Mouse (Mus musculus): ENCODE results near the gene Rbbp9. TPM values are rescaled to one million over a fixed set of nuclear protein-coding genes. Genes with fewer than 3 reads are reported as not detected.

Gene Rbbp9
- total and polyA plus RNA-seq, 2 experiments from 2014 or later, result 18.7 to 36.9 TPM

- H3K9me3 ChIP-seq (ENCODE audit: low read length), result no peaks in the 10 kb centered on the region
- H3K27ac ChIP-seq (ENCODE audit: low read depth, low read length), result peak within 1 kb of the TSS; percentile 95
- H3K4me1 ChIP-seq (ENCODE audit: insufficient read depth, low read length), result peaks cover 10% of the 10 kb centered on the region
- DNase-seq (ENCODE audit: low spot score) (peak; percentile 98), ATAC-seq (ENCODE audit: low FRiP score) (peak; percentile 96)
- WGBS, result under 1% methylated on average over 56 of the region's 56 CpGs
- H3K27me3 ChIP-seq (ENCODE audit: insufficient read depth, low read length), result no peaks in the 10 kb centered on the region
- peaks cover 5% of the 10 kb centered on the region; the same call in 1 of the 2 replicates for H3K36me3 ChIP-seq (ENCODE audit: insufficient read depth, low read length)
- peak within 1 kb of the TSS; percentile 98 for H3K4me3 ChIP-seq (ENCODE audit: low read depth, low read length)
- H3K9ac ChIP-seq (replicated peaks; ENCODE audit: low read length, poor library complexity, severe bottlenecking), result peak within 1 kb of the TSS; percentile 90
- peak within 1 kb of the TSS; percentile 82 for H3K4me2 ChIP-seq (ENCODE audit: low read depth, low read length, poor library complexity, severe bottlenecking)
- TF ChIP-seq CTCF (IDR thresholded peaks at IDR 0.05), result peak; percentile 30; the same call in 1 of the 2 replicates
Observed at GRCm38 (mm10) chr2:144526981-144527820, 23.5 kb downstream of the Rbbp9 start, which contains the start of the genes Dzank1 and Polr3f. Dzank1 (minus strand) TSS chr2:144527414. Polr3f (plus strand) TSS chr2:144527718.

- Histone ChIP-seq H3K4me1 (ENCODE audit: insufficient read depth, low read length) (peaks cover 10% of the 10 kb centered on the region), H3K4me2 (ENCODE audit: low read depth, low read length, poor library complexity, severe bottlenecking) (peak overlapping the region; percentile 82), H3K27me3 (ENCODE audit: insufficient read depth, low read length) (no peaks in the 10 kb centered on the region), H3K9me3 (ENCODE audit: low read length) (no peaks in the 10 kb centered on the region), H3K36me3 (ENCODE audit: insufficient read depth, low read length) (peaks cover 6% of the 10 kb centered on the region; the same call in 1 of the 2 replicates), H3K27ac (ENCODE audit: low read depth, low read length) (peak overlapping the region; percentile 95; the same call in 1 of the 2 replicates), H3K9ac (replicated peaks; ENCODE audit: low read length, poor library complexity, severe bottlenecking) (peak overlapping the region; percentile 90), H3K4me3 (ENCODE audit: low read depth, low read length) (peak overlapping the region; percentile 98)
- WGBS, result 42% methylated on average over 10 of the region's 10 CpGs
- DNase-seq (ENCODE audit: low spot score), result peak; percentile 60
- no peak for TF ChIP-seq CTCF (IDR thresholded peaks at IDR 0.05)
- no peak; the same call in 1 of the 2 replicates for ATAC-seq (ENCODE audit: low FRiP score)
Observed at GRCm38 (mm10) chr2:144525856-144526255, 24.8 kb downstream of the Rbbp9 start.

GRCm38 (mm10) chr2:144519772-144520171 lies 30.9 kb downstream of the Rbbp9 start:
- no peak overlapping the region for H3K4me2 ChIP-seq (ENCODE audit: low read depth, low read length, poor library complexity, severe bottlenecking)
- TF ChIP-seq CTCF (IDR thresholded peaks at IDR 0.05), result no peak
- H3K4me3 ChIP-seq (ENCODE audit: low read depth, low read length), result no peak overlapping the region
- DNase-seq (ENCODE audit: low spot score), result no peak
- no peak overlapping the region for H3K27ac ChIP-seq (ENCODE audit: low read depth, low read length)
- no peak for ATAC-seq (ENCODE audit: low FRiP score)
- no peaks in the 10 kb centered on the region for H3K27me3 ChIP-seq (ENCODE audit: insufficient read depth, low read length)
- no peaks in the 10 kb centered on the region for H3K4me1 ChIP-seq (ENCODE audit: insufficient read depth, low read length)
- no peaks in the 10 kb centered on the region for H3K9me3 ChIP-seq (ENCODE audit: low read length)
- WGBS, result 42% methylated on average over 3 of the region's 3 CpGs
- no peak overlapping the region for H3K9ac ChIP-seq (replicated peaks; ENCODE audit: low read length, poor library complexity, severe bottlenecking)
- peaks cover 28% of the 10 kb centered on the region for H3K36me3 ChIP-seq (ENCODE audit: insufficient read depth, low read length)

- H3K27me3 ChIP-seq (ENCODE audit: insufficient read depth, low read length), result no peaks in the 10 kb centered on the region
- no peak overlapping the region for H3K9ac ChIP-seq (replicated peaks; ENCODE audit: low read length, poor library complexity, severe bottlenecking)
- TF ChIP-seq CTCF (IDR thresholded peaks at IDR 0.05), result no peak
- DNase-seq (ENCODE audit: low spot score) (no peak), ATAC-seq (ENCODE audit: low FRiP score) (no peak)
- whole genome bisulfite sequencing, result 84% methylated on average over 3 of the region's 3 CpGs
- H3K27ac ChIP-seq (ENCODE audit: low read depth, low read length), result no peak overlapping the region
- peaks cover 36% of the 10 kb centered on the region for H3K36me3 ChIP-seq (ENCODE audit: insufficient read depth, low read length)
- no peaks in the 10 kb centered on the region for H3K4me1 ChIP-seq (ENCODE audit: insufficient read depth, low read length)
- H3K4me3 ChIP-seq (ENCODE audit: low read depth, low read length), result no peak overlapping the region
- no peaks in the 10 kb centered on the region for H3K9me3 ChIP-seq (ENCODE audit: low read length)
- no peak overlapping the region for H3K4me2 ChIP-seq (ENCODE audit: low read depth, low read length, poor library complexity, severe bottlenecking)
Observed at GRCm38 (mm10) chr2:144514619-144515018, 36.0 kb downstream of the Rbbp9 start.

DNA sequence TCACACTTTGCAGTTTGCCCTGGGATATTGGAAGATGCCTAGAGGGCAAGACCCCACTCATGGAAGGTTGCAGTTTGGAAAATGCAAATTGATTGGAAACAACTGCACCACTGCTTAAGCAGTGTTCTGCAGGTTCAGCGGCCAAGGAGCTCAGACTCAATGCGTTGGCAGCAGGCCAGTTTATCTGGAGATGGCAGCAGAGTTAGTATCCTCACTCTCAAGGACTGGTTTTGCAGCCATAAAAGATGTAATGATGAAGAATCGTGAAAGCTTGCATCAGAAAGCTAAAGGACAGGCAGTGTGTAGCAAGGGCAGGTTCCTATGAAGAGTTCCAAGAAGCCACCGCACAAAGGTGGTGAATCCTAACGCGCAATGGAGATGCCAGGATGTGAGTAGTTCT lies 48.5 kb downstream of the Rbbp9 start:
- ATAC-seq (ENCODE audit: low FRiP score) (no peak), DNase-seq (ENCODE audit: low spot score) (no peak)
- H3K4me1 ChIP-seq (ENCODE audit: insufficient read depth, low read length), result no peaks in the 10 kb centered on the region
- H3K27ac ChIP-seq (ENCODE audit: low read depth, low read length), result no peak overlapping the region
- no peaks in the 10 kb centered on the region for H3K27me3 ChIP-seq (ENCODE audit: insufficient read depth, low read length)
- no peaks in the 10 kb centered on the region for H3K9me3 ChIP-seq (ENCODE audit: low read length)
- 82% methylated on average over 6 of the region's 6 CpGs for WGBS
- no peak for TF ChIP-seq CTCF (IDR thresholded peaks at IDR 0.05)
- H3K4me2 ChIP-seq (ENCODE audit: low read depth, low read length, poor library complexity, severe bottlenecking), result no peak overlapping the region
- H3K9ac ChIP-seq (replicated peaks; ENCODE audit: low read length, poor library complexity, severe bottlenecking), result no peak overlapping the region
- H3K36me3 ChIP-seq (ENCODE audit: insufficient read depth, low read length), result peaks cover 56% of the 10 kb centered on the region
- H3K4me3 ChIP-seq (ENCODE audit: low read depth, low read length), result no peak overlapping the region

Other genes starting within 250 kb of the Rbbp9 start
- gene Ovol2, start 218.7 kb downstream of the Rbbp9 start, total RNA-seq (2014; rRNA removed), result not detected in 2 replicates
- not detected in 2 replicates for gene Ovol2, start 218.7 kb downstream of the Rbbp9 start, polyA plus RNA-seq (2015; fragmentation: Nextera tagmentation; extraction: Ambion mirVana)
- gene Kat14, start 181.9 kb downstream of the Rbbp9 start, total RNA-seq (2014; rRNA removed), result 24.5 and 37.7 TPM in 2 replicates
- gene Kat14, start 181.9 kb downstream of the Rbbp9 start, polyA plus RNA-seq (2015; fragmentation: Nextera tagmentation; extraction: Ambion mirVana), result 17.7 and 19.2 TPM in 2 replicates
- not detected in 2 replicates for gene Pet117, start 181.9 kb downstream of the Rbbp9 start, total RNA-seq (2014; rRNA removed)
- 3.8 TPM in 1 of 2 replicates, not detected in the other for gene Pet117, start 181.9 kb downstream of the Rbbp9 start, polyA plus RNA-seq (2015; fragmentation: Nextera tagmentation; extraction: Ambion mirVana)
- 31.0 and 38.6 TPM in 2 replicates for gene Dzank1, start 23.5 kb downstream of the Rbbp9 start, total RNA-seq (2014; rRNA removed)
- gene Dzank1, start 23.5 kb downstream of the Rbbp9 start, polyA plus RNA-seq (2015; fragmentation: Nextera tagmentation; extraction: Ambion mirVana), result 21.4 and 22.9 TPM in 2 replicates
- 24.3 and 34.6 TPM in 2 replicates for gene Polr3f, start 23.2 kb downstream of the Rbbp9 start, total RNA-seq (2014; rRNA removed)
- 22.0 and 28.1 TPM in 2 replicates for gene Polr3f, start 23.2 kb downstream of the Rbbp9 start, polyA plus RNA-seq (2015; fragmentation: Nextera tagmentation; extraction: Ambion mirVana)
- 57.2 and 71.1 TPM in 2 replicates for gene Sec23b, start 5.4 kb upstream of the Rbbp9 start, total RNA-seq (2014; rRNA removed)
- gene Sec23b, start 5.4 kb upstream of the Rbbp9 start, polyA plus RNA-seq (2015; fragmentation: Nextera tagmentation; extraction: Ambion mirVana), result 59.9 and 60.9 TPM in 2 replicates
- gene Smim26, start 43.2 kb upstream of the Rbbp9 start, total RNA-seq (2014; rRNA removed), result 19.1 and 25.0 TPM in 2 replicates
- 72.2 and 74.1 TPM in 2 replicates for gene Smim26, start 43.2 kb upstream of the Rbbp9 start, polyA plus RNA-seq (2015; fragmentation: Nextera tagmentation; extraction: Ambion mirVana)
- gene Dtd1, start 49.0 kb upstream of the Rbbp9 start, total RNA-seq (2014; rRNA removed), result 88.7 and 105 TPM in 2 replicates
- 202 and 217 TPM in 2 replicates for gene Dtd1, start 49.0 kb upstream of the Rbbp9 start, polyA plus RNA-seq (2015; fragmentation: Nextera tagmentation; extraction: Ambion mirVana)